Mouse (Mus musculus) midbrain, postnatal 0 days (tissue): Measurements from ENCODE around the gene Olfr191. TPM values are rescaled to one million over a fixed set of nuclear protein-coding genes. Genes with fewer than 3 reads are reported as not detected.
"Not testable (repeated sequence)": the region's sequence is repeated elsewhere in the genome, so short reads cannot be mapped to it uniquely, and the experiment has no call there.

Experiments
- ATAC-seq: fragments of 200-750 bp; cut with Nextera tagmentation; 2 replicates; pipeline ENCODE4 v1.8.0; 2017; ENCODE audit warnings: moderate number of reproducible peaks, mild to moderate bottlenecking, moderate TSS enrichment, moderate library complexity; ENCODE audit not compliant: low FRiP score
- DNase-seq: peaks from one replicate; pipeline ENCODE4 v3.0.0-alpha.2; 2015; ENCODE audit warnings: low spot score
- H3K27ac ChIP-seq: fragments of 300-500 bp; sonication (generic); 2 replicates; pipeline ENCODE4 v1.5.1; 2014; ENCODE audit warnings: low read depth, mild to moderate bottlenecking, low read length, mixed read lengths
- H3K27me3 ChIP-seq: fragments of 300-500 bp; sonication (generic); 2 replicates; pipeline ENCODE4 v1.6.1; 2014; ENCODE audit warnings: low read length, control low read depth, mixed read lengths; ENCODE audit not compliant: insufficient read depth
- H3K36me3 ChIP-seq: fragments of 300-500 bp; sonication (generic); 2 replicates; pipeline ENCODE4 v1.6.1; 2014; ENCODE audit warnings: low read length, control low read depth, mixed read lengths; ENCODE audit not compliant: insufficient read depth
- H3K4me1 ChIP-seq: fragments of 300-500 bp; sonication (generic); 2 replicates; pipeline ENCODE4 v1.6.1; 2014; ENCODE audit warnings: mild to moderate bottlenecking, control low read depth, antibody characterized with exemption, low read length, mixed read lengths; ENCODE audit not compliant: insufficient read depth
- H3K4me2 ChIP-seq: fragments of 300-500 bp; sonication (generic); 2 replicates; pipeline ENCODE4 v1.6.1; 2014; ENCODE audit warnings: low read depth, mild to moderate bottlenecking, low read length, mixed read lengths; ENCODE audit not compliant: poor library complexity, severe bottlenecking
- H3K4me3 ChIP-seq: fragments of 300-500 bp; sonication (generic); 2 replicates; pipeline ENCODE4 v1.5.1; 2014; ENCODE audit warnings: low read depth, mild to moderate bottlenecking, low read length, moderate library complexity
- H3K9ac ChIP-seq: fragments of 300-500 bp; sonication (generic); replicated peaks from 2 replicates; pipeline ENCODE4 v1.6.1; 2014; ENCODE audit warnings: mild to moderate bottlenecking, low read length, moderate library complexity, mixed read lengths; ENCODE audit not compliant: poor library complexity, severe bottlenecking
- H3K9me3 ChIP-seq: fragments of 300-500 bp; sonication (generic); 2 replicates; pipeline ENCODE4 v1.6.1; 2016; ENCODE audit warnings: low read length, control low read depth
- CTCF ChIP-seq: IDR thresholded peaks from 2 replicates; pipeline ENCODE4 v1.5.1; 2016; ENCODE audit warnings: antibody characterized with exemption, mild to moderate bottlenecking
- WGBS: fragments of 180-500 bp; shearing (Covaris S2); extraction: QIAGEN DNeasy Blood & Tissue Kit; methylation state at CpG from one replicate; pipeline ENCODE4 v1.1.7; 2014; 5-methylcytosine and 5-hydroxymethylcytosine counted together
- polyA plus RNA-seq: library from polyadenylated mRNA; unstranded; fragments of >200 nt; fragmentation: Nextera tagmentation; extraction: Ambion mirVana; gene quantifications from 2 replicates; pipeline ENCODE4 v1.2.1, GENCODE M21; 2015
- total RNA-seq: library from RNA; depleted of rRNA; stranded (reverse); fragments of >200 nt; gene quantifications from 2 replicates; pipeline ENCODE4 v1.2.3, GENCODE M21; 2014; rRNA removed

Olfr191 gene
- total RNA-seq (not detected in 2 replicates), polyA plus RNA-seq (not detected in 2 replicates)

DNA sequence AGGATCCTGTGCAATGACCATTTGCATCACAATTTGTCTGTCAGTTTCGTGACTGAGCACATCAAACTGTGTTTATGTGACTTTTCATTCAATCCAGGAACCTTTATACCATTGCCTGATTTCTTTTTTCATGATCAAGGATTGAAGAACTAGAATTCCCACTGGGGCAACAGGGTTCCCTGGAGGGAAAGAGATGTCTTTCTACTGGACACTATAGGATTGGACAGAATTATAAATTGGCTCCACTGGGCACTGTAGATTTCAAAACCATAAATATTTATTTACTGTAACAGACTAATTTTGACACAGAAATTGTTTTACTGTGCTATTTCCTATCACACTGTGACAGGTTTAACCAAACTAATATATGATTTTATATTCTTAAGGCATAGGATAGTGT is at the start of gene Olfr191:
Gene Olfr191, minus strand, starts transcription at position 101 of the 400 bp plus-strand sequence.
- not testable (repeated sequence) for H3K4me1 ChIP-seq, H3K27me3 ChIP-seq, H3K9me3 ChIP-seq, DNase-seq, H3K4me3 ChIP-seq, H3K27ac ChIP-seq, ATAC-seq, H3K9ac ChIP-seq, H3K36me3 ChIP-seq, H3K4me2 ChIP-seq
- WGBS: 20% methylated on average over 1 of the region's 1 CpGs

DNA sequence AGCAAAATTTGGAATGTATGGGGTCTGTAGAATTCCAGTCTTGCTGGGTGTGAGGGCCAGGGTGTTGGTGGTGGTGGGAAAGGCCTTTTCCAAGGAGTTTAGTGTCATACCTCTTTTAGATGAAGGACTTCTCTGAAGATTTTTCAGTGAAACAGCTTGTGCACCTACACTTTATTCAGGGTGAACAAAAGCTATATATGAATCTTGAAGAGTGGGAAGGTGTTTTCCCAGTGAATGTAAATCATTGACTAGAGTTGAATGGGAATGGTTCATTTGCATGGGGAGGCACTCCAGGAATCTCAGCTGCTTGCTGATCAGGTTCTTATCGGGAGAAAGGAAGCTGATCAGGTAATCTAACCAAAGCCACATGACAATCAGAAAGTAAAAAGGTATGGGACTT is 41.1 kb upstream of the Olfr191 start:
- Histone ChIP-seq H3K9ac (no peak overlapping the region), H3K4me1 (no peaks in the 10 kb centered on the region), H3K27ac (no peak overlapping the region), H3K9me3 (no peaks in the 10 kb centered on the region), H3K4me3 (no peak overlapping the region), H3K36me3 (no peaks in the 10 kb centered on the region), H3K27me3 (no peaks in the 10 kb centered on the region), H3K4me2 (no peak overlapping the region)
- TF ChIP-seq CTCF: no peak
- whole genome bisulfite sequencing: 94% methylated on average over 1 of the region's 1 CpGs
- DNase-seq (no peak), ATAC-seq (no peak)

DNA sequence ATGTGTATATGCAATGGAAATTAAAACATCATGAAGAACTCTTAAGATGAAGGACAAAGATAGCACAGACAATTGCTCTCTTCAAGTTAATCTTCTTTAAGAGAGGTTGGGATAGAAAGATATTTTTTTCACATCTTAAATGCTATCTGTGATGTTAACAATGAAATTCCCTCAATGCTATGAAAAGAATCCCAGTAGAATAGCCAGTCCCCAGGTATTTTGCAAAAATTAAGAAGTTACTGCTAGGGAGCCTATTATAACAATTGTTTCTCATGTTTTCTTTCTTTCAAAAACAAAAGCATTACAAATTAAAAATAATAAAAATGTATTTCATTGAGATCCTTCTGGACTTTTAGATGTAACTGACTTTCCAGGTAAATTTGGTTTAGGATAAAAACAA is 31.3 kb upstream of the Olfr191 start, which contains the start of gene Olfr194:
Gene Olfr194, minus strand, starts transcription at position 101 of the 400 bp plus-strand sequence.
- Histone ChIP-seq H3K4me3 (no peak within 1 kb of the TSS), H3K27me3 (no peaks in the 10 kb centered on the region), H3K36me3 (no peaks in the 10 kb centered on the region), H3K9me3 (no peaks in the 10 kb centered on the region), H3K27ac (no peak within 1 kb of the TSS), H3K9ac (no peak within 1 kb of the TSS), H3K4me1 (no peaks in the 10 kb centered on the region), H3K4me2 (no peak within 1 kb of the TSS)
- ATAC-seq (no peak), DNase-seq (no peak)
- no peak for TF ChIP-seq CTCF

DNA sequence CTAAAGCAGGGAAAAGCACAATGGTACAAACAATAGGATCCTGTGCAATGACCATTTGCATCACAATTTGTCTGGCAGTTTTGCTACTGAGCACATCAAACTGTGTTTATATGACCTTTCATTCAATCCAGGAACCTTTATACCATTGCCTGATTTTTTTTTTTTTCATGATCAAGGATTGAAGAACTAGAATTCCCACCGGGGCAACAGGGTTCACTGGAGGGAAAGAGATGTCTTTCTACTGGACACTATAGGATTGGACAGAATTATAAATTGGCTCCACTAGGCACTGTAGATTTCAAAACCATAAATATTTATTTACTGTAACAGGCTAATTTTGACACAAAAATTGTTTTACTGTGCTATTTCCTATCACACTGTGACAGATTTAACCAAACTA is 22.2 kb upstream of the Olfr191 start, which contains the start of gene Olfr193:
Gene Olfr193, minus strand, starts transcription at position 101 of the 400 bp plus-strand sequence.
- Histone ChIP-seq H3K9ac (no peak within 1 kb of the TSS), H3K4me3 (no peak within 1 kb of the TSS), H3K36me3 (no peaks in the 10 kb centered on the region), H3K4me2 (no peak within 1 kb of the TSS), H3K27ac (no peak within 1 kb of the TSS), H3K4me1 (no peaks in the 10 kb centered on the region), H3K9me3 (no peaks in the 10 kb centered on the region), H3K27me3 (no peaks in the 10 kb centered on the region)
- 77% methylated on average over 1 of the region's 1 CpGs for WGBS
- no peak for TF ChIP-seq CTCF
- DNase-seq: no peak
- ATAC-seq: no peak

DNA sequence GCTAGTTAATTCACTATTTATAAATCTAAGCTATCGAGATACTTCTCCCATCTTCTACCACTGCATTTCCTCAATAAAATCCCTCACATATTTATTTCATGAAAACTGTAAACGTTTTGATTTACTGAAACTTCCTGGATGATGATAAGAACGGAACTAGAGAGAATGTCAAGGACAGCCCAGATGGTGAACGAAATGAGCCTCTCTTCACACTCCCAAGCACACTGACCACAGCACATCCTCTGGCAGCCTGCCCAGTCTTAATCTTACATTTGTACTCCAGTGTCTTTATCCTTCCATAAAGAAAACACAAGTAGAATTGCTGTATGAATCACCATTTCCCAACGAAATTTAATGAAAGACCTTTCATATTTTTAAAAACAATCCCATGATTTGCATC is 18.9 kb upstream of the Olfr191 start:
- H3K4me1 ChIP-seq, H3K27ac ChIP-seq, H3K4me3 ChIP-seq, H3K4me2 ChIP-seq, H3K36me3 ChIP-seq, H3K27me3 ChIP-seq, H3K9ac ChIP-seq, H3K9me3 ChIP-seq, ATAC-seq, DNase-seq: not testable (repeated sequence)
- WGBS: 66% methylated on average over 5 of the region's 5 CpGs

DNA sequence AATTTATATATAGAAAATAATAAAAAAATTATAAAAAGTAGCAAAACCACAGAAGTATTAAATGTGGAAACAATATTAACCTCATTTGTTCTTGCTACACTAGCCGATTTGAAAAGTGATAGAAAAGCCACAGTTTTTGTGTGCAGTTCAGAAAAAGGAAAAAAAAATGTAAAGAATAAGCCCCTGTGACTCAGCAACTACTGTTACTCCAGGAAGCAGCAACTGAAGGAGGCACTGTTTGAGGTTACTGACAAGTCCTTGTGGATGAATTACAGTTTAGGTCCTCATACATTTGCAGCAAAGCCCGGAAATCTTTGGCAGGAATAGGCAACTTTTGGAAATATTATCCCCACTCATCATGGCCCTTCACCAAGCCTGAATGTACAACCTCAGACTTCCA is 15.7 kb upstream of the Olfr191 start:
- no peak for TF ChIP-seq CTCF
- H3K27me3 ChIP-seq: no peaks in the 10 kb centered on the region
- no peaks in the 10 kb centered on the region for H3K9me3 ChIP-seq
- no peak overlapping the region for H3K4me2 ChIP-seq
- no peaks in the 10 kb centered on the region for H3K36me3 ChIP-seq
- WGBS: 79% methylated on average over 2 of the region's 2 CpGs
- no peak overlapping the region for H3K9ac ChIP-seq
- no peak for DNase-seq
- H3K4me1 ChIP-seq: no peaks in the 10 kb centered on the region
- H3K4me3 ChIP-seq: no peak overlapping the region
- no peak for ATAC-seq
- no peak overlapping the region for H3K27ac ChIP-seq

DNA sequence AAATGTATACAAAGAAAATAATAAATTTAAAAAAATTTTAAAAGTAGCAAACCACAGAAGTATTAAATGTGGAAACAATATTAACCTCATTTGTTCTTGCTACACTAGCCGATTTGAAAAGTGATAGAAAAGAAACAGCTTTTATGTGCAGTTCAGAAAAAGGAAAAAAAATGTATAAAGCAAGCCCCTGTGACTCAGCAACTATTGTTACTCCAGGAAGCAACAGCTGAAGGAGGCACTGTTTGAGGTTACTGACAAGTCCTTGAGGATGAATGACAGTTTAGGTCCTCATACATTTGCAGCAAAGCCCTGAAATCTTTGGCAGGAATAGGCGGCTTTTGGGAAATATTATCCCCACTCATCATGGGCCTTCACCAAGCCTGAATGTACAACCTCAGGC is 8.5 kb downstream of the Olfr191 start:
- H3K4me3 ChIP-seq, H3K27ac ChIP-seq, H3K27me3 ChIP-seq, H3K9me3 ChIP-seq, H3K4me1 ChIP-seq, H3K36me3 ChIP-seq, H3K4me2 ChIP-seq, DNase-seq, H3K9ac ChIP-seq, ATAC-seq: not testable (repeated sequence)
- 79% methylated on average over 2 of the region's 2 CpGs for WGBS
